Mouse (Mus musculus): ENCODE data around the gene Fam208a. TPM values are rescaled to one million over a fixed set of nuclear protein-coding genes. Genes with fewer than 3 reads are reported as not detected.

Fam208a gene
- polyA plus RNA-seq, 1 experiment from 2014 or later: 5.6 TPM

DNA sequence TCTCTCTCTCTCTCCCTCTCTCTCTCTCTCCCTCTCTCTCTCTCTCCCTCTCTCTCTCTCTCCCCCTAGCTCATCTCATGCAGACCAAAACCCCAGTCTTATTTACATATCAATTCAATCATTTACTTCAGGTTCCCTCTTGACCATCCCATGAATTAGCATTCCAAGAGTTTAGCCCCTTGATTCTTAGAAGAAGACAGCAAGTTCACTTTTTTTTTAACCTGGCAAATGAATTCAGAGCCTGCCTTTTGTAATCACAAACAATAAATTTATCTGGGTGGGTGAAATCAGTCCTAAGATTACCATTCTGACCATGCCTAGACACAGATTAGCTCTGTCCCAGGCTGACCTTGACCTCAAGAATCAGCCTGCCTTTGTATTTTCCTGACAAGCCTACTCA is 95.9 kb downstream of the Fam208a start:
- Histone ChIP-seq H3K9me3 (ENCODE audit: control insufficient read depth, low read length) (no peaks in the 10 kb centered on the region; the same call in 1 of the 2 replicates), H3K4me1 (ENCODE audit: control insufficient read depth, insufficient read depth, low read length) (no peaks in the 10 kb centered on the region), H3K27me3 (replicated peaks; ENCODE audit: control insufficient read depth, insufficient read depth, low read length) (no peaks in the 10 kb centered on the region), H3K4me2 (ENCODE audit: low read depth, low read length) (no peak overlapping the region), H3K4me3 (ENCODE audit: low read length) (no peak overlapping the region), H3K9ac (ENCODE audit: low read depth, low read length) (no peak overlapping the region), H3K27ac (ENCODE audit: low read length) (no peak overlapping the region), H3K36me3 (ENCODE audit: control insufficient read depth, insufficient read depth, low read length) (no peaks in the 10 kb centered on the region)
- ATAC-seq: no peak

Small RNA genes lying within 50 kb of the gene (microRNA-seq; reads per million reads assigned to microRNA genes)
- gene Gm23633: not detected

Other genes starting within 250 kb of the Fam208a start
- gene Ccdc66, start 79.6 kb downstream of the Fam208a start, polyA plus RNA-seq (2015; fragmentation: Nextera tagmentation; extraction: Ambion mirVana): 6.8 and 7.9 TPM in 2 replicates
- gene Erc2, start 193.6 kb downstream of the Fam208a start, polyA plus RNA-seq (2015; fragmentation: Nextera tagmentation; extraction: Ambion mirVana): 4.0 and 4.3 TPM in 2 replicates